Mouse (Mus musculus) liver, embryonic 13.5 days (tissue): ENCODE measurements at regions not wholly inside any gene's neighbourhood (a gene's known extent, or its start where the extent isn't known, plus 50 kb on each side); places are given as distances from the start of the nearest gene placed in this dataset.

Experiments used
- ATAC-seq: fragments of 200-750 bp; cut with Nextera tagmentation; 2 replicates; pipeline ENCODE4 v1.8.0; 2017; ENCODE audit warnings: low read depth, mild to moderate bottlenecking, moderate number of reproducible peaks, moderate library complexity
- DNase-seq: peaks from one replicate; pipeline ENCODE4 v3.0.0; 2022
- H3K27ac ChIP-seq: fragments of 300-500 bp; sonication (generic); 2 replicates; pipeline ENCODE4 v1.5.1; 2015; ENCODE audit warnings: moderate library complexity, mild to moderate bottlenecking, inconsistent platforms
- H3K27me3 ChIP-seq: fragments of 300-500 bp; sonication (generic); 2 replicates; pipeline ENCODE4 v1.6.1; 2015; ENCODE audit warnings: mild to moderate bottlenecking, inconsistent platforms
- H3K36me3 ChIP-seq: fragments of 300-500 bp; sonication (generic); 2 replicates; pipeline ENCODE4 v1.6.1; 2015; ENCODE audit warnings: mild to moderate bottlenecking, inconsistent platforms
- H3K4me1 ChIP-seq: fragments of 300-500 bp; sonication (generic); replicated peaks from 2 replicates; pipeline ENCODE4 v1.6.1; 2015; ENCODE audit warnings: inconsistent platforms
- H3K4me2 ChIP-seq: fragments of 300-500 bp; sonication (generic); 2 replicates; pipeline ENCODE4 v1.6.1; 2015; ENCODE audit warnings: inconsistent platforms, mild to moderate bottlenecking, moderate library complexity
- H3K4me3 ChIP-seq: fragments of 300-500 bp; sonication (generic); replicated peaks from 2 replicates; pipeline ENCODE4 v1.5.1; 2015; ENCODE audit warnings: mild to moderate bottlenecking, inconsistent platforms
- H3K9ac ChIP-seq: fragments of 300-500 bp; sonication (generic); 2 replicates; pipeline ENCODE4 v1.6.1; 2015; ENCODE audit warnings: mild to moderate bottlenecking, inconsistent platforms
- H3K9me3 ChIP-seq: fragments of 300-500 bp; sonication (generic); replicated peaks from 2 replicates; pipeline ENCODE4 v1.6.1; 2016; ENCODE audit warnings: inconsistent platforms
- WGBS: fragments of 180-500 bp; shearing (Covaris S2); methylation state at CpG from one replicate; pipeline ENCODE4 v1.1.7; 2015; ENCODE audit not compliant: insufficient replicate concordance; 5-methylcytosine and 5-hydroxymethylcytosine counted together

DNA sequence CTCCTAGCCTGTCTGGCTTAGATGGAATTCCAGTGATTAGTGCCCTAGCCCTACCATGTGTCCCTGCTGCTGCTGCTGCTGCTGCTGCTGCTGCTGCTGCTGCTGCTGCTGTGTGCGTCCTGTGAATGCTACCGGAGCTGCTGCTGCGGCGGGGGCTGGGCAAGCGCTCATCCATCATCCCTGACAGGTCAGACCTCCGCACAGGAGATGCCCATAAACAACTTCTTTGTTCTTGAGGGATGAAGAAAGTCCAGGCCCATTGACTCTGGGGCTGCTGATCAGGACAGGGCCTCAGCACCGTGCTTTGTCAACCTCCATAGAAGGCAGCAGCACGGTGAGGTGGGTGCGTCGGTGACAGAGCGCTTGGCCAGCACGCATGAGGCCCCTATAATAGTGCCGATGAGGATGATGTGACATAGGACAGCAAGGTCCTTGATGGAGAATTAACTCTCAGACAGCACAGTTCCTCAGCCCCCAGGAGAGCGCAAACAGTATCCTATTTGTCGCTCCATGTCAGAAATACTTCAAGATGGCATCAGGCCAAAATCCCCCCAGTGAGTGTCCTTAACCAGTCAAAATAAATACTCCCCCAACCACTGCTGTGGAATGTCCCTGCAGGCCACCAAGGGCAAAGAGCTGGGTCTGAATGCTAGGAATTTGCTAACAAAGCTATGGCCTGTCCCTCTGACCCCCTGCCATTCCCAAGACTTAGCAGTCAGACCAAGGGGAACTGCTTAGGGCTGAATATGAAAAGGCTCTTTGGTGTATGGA lies 95.1 kb upstream of the Errfi1 start:
- 34% methylated on average over 15 of the region's 15 CpGs for WGBS
- Histone ChIP-seq H3K36me3 (no peaks in the 10 kb centered on the region), H3K9ac (no peak overlapping the region), H3K4me1 (peaks cover 10% of the 10 kb centered on the region), H3K9me3 (no peaks in the 10 kb centered on the region), H3K27me3 (no peaks in the 10 kb centered on the region), H3K27ac (no peak overlapping the region), H3K4me3 (no peak overlapping the region), H3K4me2 (no peak overlapping the region)
- ATAC-seq: no peak
- no peak for DNase-seq

DNA sequence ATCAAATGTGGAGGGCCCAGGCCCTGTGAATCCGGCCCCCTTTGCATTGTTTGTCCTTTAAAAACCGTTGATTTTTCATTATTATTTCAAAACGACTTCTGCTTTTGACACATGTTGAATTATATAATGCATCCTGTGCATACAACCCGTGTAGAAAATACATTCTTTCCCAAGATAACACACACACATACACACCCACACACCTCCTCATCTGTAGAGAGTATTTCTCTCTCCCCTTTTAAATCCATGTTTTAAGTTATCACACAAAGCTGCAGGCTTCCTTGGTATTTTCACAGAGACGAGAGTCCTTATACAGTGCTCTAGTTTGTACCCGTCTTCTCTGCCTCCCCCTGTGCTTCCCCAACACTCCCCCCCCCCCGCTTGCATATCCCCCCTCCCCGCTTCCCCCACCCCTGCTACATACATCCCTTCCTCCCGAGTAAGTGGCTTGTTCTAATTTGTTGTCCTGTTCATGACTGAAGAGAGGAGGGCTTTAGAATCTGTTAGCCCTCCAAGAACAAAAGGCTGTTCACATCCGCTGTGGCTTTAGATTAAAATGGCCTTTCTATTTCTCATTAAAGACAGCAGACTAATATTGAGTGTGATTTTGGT lies 95.8 kb upstream of the Errfi1 start:
- H3K4me3 ChIP-seq: no peak overlapping the region
- WGBS: 42% methylated on average over 10 of the region's 10 CpGs
- ATAC-seq: no peak

DNA sequence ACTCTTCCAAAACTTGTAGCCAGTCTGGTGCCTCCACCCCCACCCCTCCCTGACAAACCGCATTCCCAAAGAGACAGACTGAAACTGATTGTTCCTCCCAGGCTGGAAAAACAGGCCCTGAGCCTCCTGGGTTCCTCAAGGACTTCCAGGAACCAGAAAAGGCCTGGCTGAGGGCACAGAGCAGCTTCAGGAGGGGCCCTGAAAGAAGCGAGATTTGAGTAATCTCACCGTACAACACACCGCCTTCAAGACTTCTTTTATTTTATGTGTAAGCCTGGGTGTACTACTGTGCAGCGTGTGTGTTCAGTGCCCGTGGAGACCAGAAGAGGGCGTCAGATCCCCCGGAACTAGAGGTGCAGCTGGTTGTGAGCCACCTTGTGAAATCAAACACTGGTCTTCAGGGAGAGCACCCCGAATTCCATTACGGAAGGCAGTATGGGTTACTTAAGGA lies 96.4 kb upstream of the Errfi1 start:
- WGBS: 64% methylated on average over 10 of the region's 10 CpGs
- Histone ChIP-seq H3K4me3 (no peak overlapping the region), H3K4me2 (no peak overlapping the region), H3K27ac (no peak overlapping the region), H3K27me3 (no peaks in the 10 kb centered on the region), H3K9ac (no peak overlapping the region), H3K4me1 (peaks cover 10% of the 10 kb centered on the region), H3K9me3 (no peaks in the 10 kb centered on the region), H3K36me3 (no peaks in the 10 kb centered on the region)
- ATAC-seq (no peak), DNase-seq (no peak)

More for the DNA sequence above, 95.8 kb upstream of the Errfi1 start:
- Histone ChIP-seq H3K9me3 (no peaks in the 10 kb centered on the region), H3K4me2 (no peak overlapping the region), H3K27me3 (no peaks in the 10 kb centered on the region), H3K9ac (no peak overlapping the region), H3K36me3 (no peaks in the 10 kb centered on the region), H3K4me1 (peaks cover 10% of the 10 kb centered on the region), H3K27ac (no peak overlapping the region)
- DNase-seq: no peak

DNA sequence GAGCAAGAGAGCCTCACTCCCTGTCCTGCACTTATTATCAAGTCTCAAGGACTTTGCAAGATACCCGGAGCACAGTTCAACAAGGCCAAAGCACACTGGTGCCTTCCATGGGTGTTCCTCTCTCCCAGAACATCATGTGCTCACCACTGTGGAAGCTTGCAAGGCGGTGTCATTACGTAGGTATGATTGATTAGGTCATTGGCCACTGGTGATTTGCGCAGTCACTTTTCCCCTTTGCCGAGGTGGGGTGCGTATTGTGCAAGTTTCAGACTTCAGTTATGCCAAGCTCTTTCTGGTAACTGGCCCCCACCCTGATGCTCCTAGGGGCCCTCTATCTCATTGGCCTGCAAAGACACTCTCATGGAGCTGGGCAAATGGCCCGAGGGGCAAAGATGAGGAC lies 98.3 kb upstream of the Errfi1 start:
- Histone ChIP-seq H3K9me3 (no peaks in the 10 kb centered on the region), H3K36me3 (no peaks in the 10 kb centered on the region), H3K9ac (no peak overlapping the region), H3K4me2 (no peak overlapping the region), H3K4me3 (no peak overlapping the region), H3K27ac (no peak overlapping the region), H3K27me3 (no peaks in the 10 kb centered on the region), H3K4me1 (peaks cover 10% of the 10 kb centered on the region)
- ATAC-seq: no peak
- no peak for DNase-seq
- 80% methylated on average over 7 of the region's 7 CpGs for WGBS

DNA sequence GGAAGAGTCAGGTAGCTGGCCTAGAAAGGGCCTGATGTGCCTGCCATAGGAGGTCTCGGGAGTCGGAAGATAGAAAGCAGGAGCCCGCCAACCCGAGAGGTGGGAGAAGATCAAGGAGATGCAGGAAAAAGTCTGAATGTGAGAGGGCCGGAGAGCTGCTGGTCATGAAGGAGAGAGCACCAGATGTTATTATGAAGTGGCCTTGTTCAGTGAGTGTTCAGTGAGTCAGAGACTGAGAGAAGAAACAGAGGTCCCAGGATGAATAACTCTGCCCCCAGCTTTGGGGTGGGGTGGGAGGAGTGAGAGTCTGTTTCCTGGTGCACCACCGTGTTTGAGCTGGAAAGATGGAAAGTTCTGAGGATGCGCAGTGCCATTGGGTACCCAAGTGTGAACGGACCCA lies 100.2 kb upstream of the Slc45a1 start:
- no peak for ATAC-seq

DNA sequence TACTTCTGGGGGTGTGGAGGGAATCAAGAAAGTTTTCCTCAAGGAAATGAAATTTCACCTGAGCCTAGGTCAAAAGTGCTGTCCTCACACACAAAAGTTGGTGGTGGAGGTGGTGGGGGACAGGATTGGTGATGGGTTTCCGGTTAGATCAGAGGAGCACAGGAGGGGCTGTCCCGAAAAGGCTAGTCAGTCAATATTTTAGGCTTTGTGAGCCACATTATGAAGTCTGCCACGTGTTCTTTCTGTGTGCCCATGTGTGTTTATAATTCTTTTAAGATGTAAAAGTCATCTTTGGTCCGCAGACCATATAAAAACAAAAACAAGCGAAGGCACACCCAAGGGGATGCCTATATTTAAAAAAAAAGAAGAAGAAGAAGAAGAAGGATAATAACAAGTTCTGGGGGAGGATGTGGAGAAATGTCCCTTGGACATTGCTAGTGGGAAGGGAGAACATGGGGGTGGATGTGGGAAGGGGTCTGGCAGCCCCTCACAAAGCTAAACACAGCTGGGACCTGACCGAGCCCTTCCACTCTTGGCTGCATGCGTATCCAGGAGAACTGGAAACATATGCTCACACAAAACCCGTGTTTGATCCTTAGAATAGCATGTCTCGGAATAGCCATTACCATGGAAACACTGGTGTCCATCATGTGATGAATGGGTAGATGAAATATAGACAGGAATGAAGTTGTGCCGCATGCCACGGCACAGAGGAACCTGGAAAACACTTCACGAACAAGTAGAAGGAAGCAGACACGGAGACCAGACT lies 98.7 kb upstream of the Slc45a1 start:
- WGBS: 68% methylated on average over 13 of the region's 13 CpGs
- no peak overlapping the region for H3K27ac ChIP-seq
- no peaks in the 10 kb centered on the region for H3K27me3 ChIP-seq
- no peaks in the 10 kb centered on the region for H3K36me3 ChIP-seq
- peaks cover 16% of the 10 kb centered on the region for H3K4me1 ChIP-seq
- no peak overlapping the region for H3K4me3 ChIP-seq
- no peak overlapping the region for H3K9ac ChIP-seq
- no peak overlapping the region for H3K4me2 ChIP-seq
- no peak for DNase-seq
- H3K9me3 ChIP-seq: no peaks in the 10 kb centered on the region
- no peak for ATAC-seq

More for the DNA sequence above, 100.2 kb upstream of the Slc45a1 start:
- no peak for DNase-seq
- Histone ChIP-seq H3K27me3 (no peaks in the 10 kb centered on the region), H3K4me1 (peaks cover 9% of the 10 kb centered on the region), H3K9me3 (no peaks in the 10 kb centered on the region), H3K4me2 (no peak overlapping the region), H3K4me3 (no peak overlapping the region), H3K9ac (no peak overlapping the region), H3K27ac (no peak overlapping the region), H3K36me3 (no peaks in the 10 kb centered on the region)
- WGBS: 73% methylated on average over 8 of the region's 8 CpGs

DNA sequence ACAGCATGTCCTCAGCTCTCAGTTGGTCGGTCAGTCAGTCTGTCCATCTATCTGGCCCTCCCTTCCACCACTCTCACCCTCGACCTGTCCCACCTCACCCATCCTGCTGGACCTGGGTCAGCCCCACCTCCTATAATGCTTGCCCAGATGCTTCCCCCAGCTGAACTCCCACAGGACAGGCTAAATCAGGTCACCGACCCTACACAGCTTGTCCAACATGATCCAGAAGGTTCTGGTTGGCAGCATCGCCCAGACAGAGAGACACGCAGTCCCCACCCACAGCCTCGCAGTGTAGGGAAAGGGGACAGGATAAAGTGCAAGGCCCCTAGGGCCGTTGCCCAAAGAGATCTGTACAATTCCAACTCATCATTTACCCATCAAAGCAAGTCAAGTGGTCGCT lies 97.1 kb upstream of the Slc45a1 start:
- DNase-seq: no peak
- Histone ChIP-seq H3K9ac (no peak overlapping the region), H3K4me3 (no peak overlapping the region), H3K36me3 (no peaks in the 10 kb centered on the region), H3K27ac (no peak overlapping the region), H3K9me3 (no peaks in the 10 kb centered on the region), H3K4me2 (no peak overlapping the region), H3K27me3 (no peaks in the 10 kb centered on the region), H3K4me1 (peaks cover 19% of the 10 kb centered on the region)
- 0 out of 2 replicates have a peak, but pooled peaks have one; percentile 10 for ATAC-seq
- WGBS: 65% methylated on average over 8 of the region's 8 CpGs

DNA sequence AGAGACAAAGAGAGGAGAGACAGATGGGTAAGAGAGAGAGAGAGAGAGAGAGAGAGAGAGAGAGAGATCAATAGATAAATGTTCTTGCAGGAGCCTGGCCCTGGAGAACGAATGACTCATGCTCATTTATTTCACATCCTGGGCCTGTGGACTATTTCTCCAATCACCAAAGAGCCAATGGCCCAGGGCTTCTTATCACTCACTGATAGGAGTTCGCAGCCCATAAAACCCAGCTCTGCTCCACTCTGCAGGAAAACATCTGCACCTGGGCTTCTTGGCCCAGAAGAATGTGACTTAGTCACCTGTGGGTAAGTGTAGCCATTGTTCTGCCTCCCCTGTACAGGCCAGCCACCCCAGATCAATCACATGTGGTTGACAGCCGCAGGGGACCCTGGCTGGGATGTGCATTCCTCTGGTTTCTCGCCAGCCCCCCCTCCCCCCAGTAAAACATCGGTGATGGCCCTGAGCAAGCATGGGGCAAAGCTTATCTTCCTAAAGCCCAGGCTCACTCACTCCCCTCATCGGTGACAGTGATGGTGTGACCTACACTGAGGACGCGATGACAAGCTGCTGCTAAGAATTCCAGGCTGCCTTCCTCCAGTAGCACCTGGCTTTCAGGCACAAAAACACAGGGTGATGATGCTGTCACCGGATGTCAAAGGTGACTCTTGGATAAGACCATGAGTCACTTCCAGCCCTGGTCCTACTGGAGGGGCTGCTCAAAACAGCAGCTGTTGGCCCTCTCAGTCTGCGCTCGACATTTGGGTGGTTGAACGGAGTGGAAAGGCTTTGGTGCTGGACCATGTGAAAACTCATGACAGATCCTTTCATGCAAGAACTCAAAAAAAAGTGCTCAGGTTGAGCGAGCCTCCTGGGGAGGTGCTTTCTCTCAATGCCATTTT lies 96.4 kb upstream of the Slc45a1 start:
- no peak overlapping the region for H3K4me3 ChIP-seq
- 35% methylated on average over 13 of the region's 13 CpGs for WGBS
- H3K9me3 ChIP-seq: no peaks in the 10 kb centered on the region
- DNase-seq (no peak), ATAC-seq (no peak)
- H3K27ac ChIP-seq: no peak overlapping the region
- no peaks in the 10 kb centered on the region for H3K36me3 ChIP-seq
- no peak overlapping the region for H3K4me2 ChIP-seq
- H3K9ac ChIP-seq: no peak overlapping the region
- H3K4me1 ChIP-seq: peaks cover 19% of the 10 kb centered on the region
- no peaks in the 10 kb centered on the region for H3K27me3 ChIP-seq

DNA sequence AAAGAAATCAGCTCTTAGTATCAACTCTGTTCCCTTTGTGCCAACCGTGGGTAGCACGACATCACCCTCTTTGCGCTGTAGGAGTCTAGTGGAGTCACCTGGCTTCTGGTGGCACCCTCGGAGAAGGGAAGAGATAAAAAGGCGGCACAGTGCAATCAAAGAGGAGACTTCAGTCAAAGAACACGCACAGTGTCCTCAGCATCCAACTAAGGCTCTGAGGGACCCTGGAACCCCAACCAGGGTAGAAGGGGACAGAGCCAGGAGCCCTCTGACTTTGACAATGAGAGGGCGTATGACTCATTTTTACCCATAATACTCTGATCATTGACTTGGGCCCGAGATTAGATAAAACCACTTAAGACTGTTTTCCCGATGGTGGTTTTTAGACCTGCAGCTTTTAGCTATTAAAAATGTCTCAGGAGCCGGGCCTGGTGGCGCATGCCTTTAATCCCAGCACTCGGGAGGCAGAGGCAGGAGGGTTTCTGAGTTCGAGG lies 94.5 kb upstream of the Slc45a1 start:
- ATAC-seq: no peak
- 61% methylated on average over 13 of the region's 13 CpGs for WGBS
- Histone ChIP-seq H3K4me1 (peaks cover 19% of the 10 kb centered on the region), H3K4me3 (no peak overlapping the region), H3K9ac (no peak overlapping the region), H3K27me3 (no peaks in the 10 kb centered on the region), H3K27ac (peak overlapping the region; percentile 72), H3K36me3 (no peaks in the 10 kb centered on the region), H3K9me3 (no peaks in the 10 kb centered on the region), H3K4me2 (no peak overlapping the region)
- DNase-seq: no peak

DNA sequence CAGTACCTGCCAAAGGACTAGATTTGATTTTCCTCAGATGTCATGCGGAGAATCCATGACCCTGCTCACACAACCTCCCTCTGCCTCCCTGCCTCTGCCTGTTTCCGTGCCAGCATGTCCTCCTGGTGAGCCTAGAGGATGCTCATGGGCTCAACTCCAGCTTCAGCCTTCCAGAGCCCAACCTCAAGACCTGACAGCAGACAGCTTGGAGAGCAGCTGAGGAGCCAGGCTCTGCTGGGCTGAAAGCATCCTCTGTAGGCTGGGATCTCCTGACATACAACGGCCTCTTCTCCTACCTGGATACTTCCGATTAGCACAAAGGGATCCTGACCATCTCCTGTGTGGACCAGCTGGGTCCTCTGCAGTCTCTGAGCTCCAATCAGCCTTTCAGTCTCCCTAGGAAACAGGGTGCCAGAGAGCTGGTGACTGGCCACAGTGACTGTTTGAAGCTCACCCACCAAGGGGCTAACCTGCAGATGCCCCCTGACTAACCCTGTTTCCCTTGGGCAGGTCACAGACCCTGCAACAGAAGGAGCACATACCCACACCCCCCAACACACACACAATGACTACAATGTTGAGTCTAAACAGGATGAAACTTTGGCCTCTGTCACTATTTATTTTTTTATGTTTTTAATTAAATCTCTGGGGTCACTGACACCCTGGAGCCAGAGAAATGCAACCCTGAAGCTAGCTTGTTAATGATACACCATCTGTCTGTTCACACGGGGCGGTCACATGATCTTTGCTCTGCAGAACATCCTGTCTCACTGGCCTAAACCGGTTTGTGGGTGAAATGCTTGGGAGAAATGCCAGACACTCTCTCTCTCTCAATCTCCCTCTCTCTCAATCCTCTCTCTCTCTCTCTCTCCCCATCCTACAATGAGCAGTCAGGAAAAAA lies 93.8 kb upstream of the Slc45a1 start:
- Histone ChIP-seq H3K27ac (peak overlapping the region; percentile 72), H3K36me3 (no peaks in the 10 kb centered on the region), H3K9me3 (no peaks in the 10 kb centered on the region), H3K4me3 (no peak overlapping the region), H3K4me2 (no peak overlapping the region), H3K9ac (no peak overlapping the region), H3K4me1 (peaks cover 19% of the 10 kb centered on the region), H3K27me3 (no peaks in the 10 kb centered on the region)
- WGBS: 50% methylated on average over 7 of the region's 7 CpGs
- ATAC-seq (peak; percentile 52), DNase-seq (no peak)
